Mouse (Mus musculus) ES-E14 (cell line): ENCODE results near the gene Gm17662.

ENCODE experiments used
- CHD2 ChIP-seq: IDR thresholded peaks from 2 replicates; pipeline ENCODE4 v1.6.1; 2014; ENCODE audit warnings: mild to moderate bottlenecking, low read depth, low read length, inconsistent platforms
- MAFK ChIP-seq: IDR thresholded peaks from 2 replicates; pipeline ENCODE4 v1.6.1; 2014; ENCODE audit warnings: mild to moderate bottlenecking, low read depth, low read length, inconsistent platforms; ENCODE audit not compliant: insufficient read depth
- ZNF384 ChIP-seq: IDR thresholded peaks from 2 replicates; pipeline ENCODE4 v1.6.1; 2012; ENCODE audit warnings: low read depth, low read length, inconsistent platforms

DNA sequence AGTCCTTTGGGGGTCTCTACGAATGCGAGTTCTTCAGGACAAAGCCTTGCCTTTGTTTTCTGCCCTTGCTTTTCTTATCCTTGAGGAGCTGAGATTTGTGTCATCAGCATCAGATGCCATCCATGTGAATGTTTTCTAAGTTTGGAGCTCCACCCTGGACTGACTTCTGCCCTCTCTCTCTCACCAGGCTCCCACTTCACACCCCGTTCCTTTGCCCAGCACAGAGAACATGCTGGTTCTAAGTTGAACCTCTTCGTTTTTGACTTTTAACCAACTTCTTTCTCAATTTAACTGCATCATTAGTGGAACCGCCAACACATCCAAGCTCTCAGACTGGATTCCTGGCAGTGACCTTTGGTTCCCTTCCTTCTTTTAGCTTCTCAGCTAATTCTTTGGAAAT, 13.1 kb downstream of the Gm17662 start:
- TF ChIP-seq ZNF384, result no peak
- TF ChIP-seq CHD2, result no peak
- TF ChIP-seq MAFK, result no peak
